Mouse (Mus musculus) small intestine, adult 2 months (tissue): ENCODE results near the gene Kcnk2. TPM values are rescaled to one million over a fixed set of nuclear protein-coding genes. Genes with fewer than 3 reads are reported as not detected.

Experiments used
- H3K27ac ChIP-seq: fragments of 200-500 bp; 2 replicates; pipeline ENCODE4 v1.5.1; 2012; ENCODE audit warnings: low read depth, low read length, control low read depth, inconsistent platforms; ENCODE audit not compliant: insufficient read depth
- H3K27me3 ChIP-seq: fragments of 200-500 bp; 2 replicates; pipeline ENCODE4 v1.6.1; 2012; ENCODE audit warnings: mild to moderate bottlenecking, moderate library complexity, low read length, inconsistent platforms; ENCODE audit not compliant: control insufficient read depth, insufficient read depth
- H3K36me3 ChIP-seq: fragments of 200-500 bp; 2 replicates; pipeline ENCODE4 v1.6.1; 2012; ENCODE audit warnings: mild to moderate bottlenecking, low read length, control low read depth, inconsistent platforms; ENCODE audit not compliant: control insufficient read depth, insufficient read depth
- H3K4me1 ChIP-seq: fragments of 200-500 bp; 2 replicates; pipeline ENCODE4 v1.6.1; 2012; ENCODE audit warnings: low read length, inconsistent platforms, mixed read lengths; ENCODE audit not compliant: control insufficient read depth, insufficient read depth, insufficient read length
- H3K4me3 ChIP-seq: fragments of 200-500 bp; 2 replicates; pipeline ENCODE4 v1.5.1; 2012; ENCODE audit warnings: low read depth, mild to moderate bottlenecking, control low read depth, inconsistent platforms, low read length, moderate library complexity
- CTCF ChIP-seq: fragments of 200-500 bp; IDR thresholded peaks from 2 replicates; pipeline ENCODE4 v1.5.1; 2012; ENCODE audit warnings: low read depth, mild to moderate bottlenecking, control low read depth, inconsistent platforms, low read length, moderate library complexity, mixed read lengths; ENCODE audit not compliant: insufficient replicate concordance, insufficient read length; ENCODE audit errors: extremely low read depth
- POLR2A ChIP-seq: fragments of 200-500 bp; IDR thresholded peaks from 2 replicates; pipeline ENCODE4 v1.6.1; 2012; ENCODE audit warnings: low read depth, mild to moderate bottlenecking, control low read depth, inconsistent platforms, low read length, moderate library complexity
- WGBS: fragments of 180-500 bp; shearing (Covaris S2); methylation state at CpG from one replicate; pipeline ENCODE4 v1.1.7; 2018; 5-methylcytosine and 5-hydroxymethylcytosine counted together
- polyA plus RNA-seq: library from polyadenylated mRNA; depleted of rRNA; stranded (reverse); fragments of >200 nt; gene quantifications from 2 replicates; pipeline ENCODE4 v1.2.3, GENCODE M21; 2012

Kcnk2 gene
- polyA plus RNA-seq, 1 experiment = 1.6 TPM

DNA sequence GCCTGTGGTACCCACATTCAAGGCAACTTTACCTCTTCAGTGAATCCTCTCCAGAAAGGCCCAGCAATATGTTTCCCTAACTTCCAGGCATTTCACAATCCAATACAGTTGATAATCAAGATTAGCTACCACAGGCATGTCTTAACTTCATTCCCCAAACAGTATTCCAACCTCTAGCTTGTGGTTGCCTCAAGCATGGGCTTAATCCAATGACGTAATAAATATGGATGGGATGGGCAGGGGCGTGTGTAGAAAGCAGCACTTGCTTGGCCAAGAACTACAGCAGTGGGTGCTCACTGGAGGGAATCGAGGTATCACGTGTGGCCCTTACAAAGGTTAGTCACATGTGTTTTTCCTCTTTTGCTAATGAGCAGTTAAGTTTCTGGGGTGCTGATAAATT lies 34.4 kb downstream of the Kcnk2 start:
- H3K27ac ChIP-seq = no peak overlapping the region
- no peaks in the 10 kb centered on the region for H3K27me3 ChIP-seq
- no peak for TF ChIP-seq POLR2A
- no peak for TF ChIP-seq CTCF
- no peaks in the 10 kb centered on the region for H3K36me3 ChIP-seq
- no peak overlapping the region for H3K4me3 ChIP-seq
- 75% methylated on average over 4 of the region's 4 CpGs for WGBS
- H3K4me1 ChIP-seq = no peaks in the 10 kb centered on the region

- Histone ChIP-seq H3K4me3 (no peak overlapping the region), H3K27me3 (no peaks in the 10 kb centered on the region), H3K36me3 (no peaks in the 10 kb centered on the region), H3K27ac (no peak overlapping the region), H3K4me1 (no peaks in the 10 kb centered on the region)
- TF ChIP-seq POLR2A (no peak), CTCF (no peak)
- 43% methylated on average over 5 of the region's 5 CpGs for WGBS
Observed at GRCm38 (mm10) chr1:189364188-189364587, 37.9 kb downstream of the Kcnk2 start.

GRCm38 (mm10) chr1:189362579-189362978 lies 39.5 kb downstream of the Kcnk2 start:
- no peaks in the 10 kb centered on the region for H3K4me1 ChIP-seq
- H3K27me3 ChIP-seq = no peaks in the 10 kb centered on the region
- H3K36me3 ChIP-seq = no peaks in the 10 kb centered on the region
- no peak overlapping the region for H3K27ac ChIP-seq
- 78% methylated on average over 6 of the region's 6 CpGs for WGBS
- no peak for TF ChIP-seq CTCF
- no peak overlapping the region for H3K4me3 ChIP-seq

DNA sequence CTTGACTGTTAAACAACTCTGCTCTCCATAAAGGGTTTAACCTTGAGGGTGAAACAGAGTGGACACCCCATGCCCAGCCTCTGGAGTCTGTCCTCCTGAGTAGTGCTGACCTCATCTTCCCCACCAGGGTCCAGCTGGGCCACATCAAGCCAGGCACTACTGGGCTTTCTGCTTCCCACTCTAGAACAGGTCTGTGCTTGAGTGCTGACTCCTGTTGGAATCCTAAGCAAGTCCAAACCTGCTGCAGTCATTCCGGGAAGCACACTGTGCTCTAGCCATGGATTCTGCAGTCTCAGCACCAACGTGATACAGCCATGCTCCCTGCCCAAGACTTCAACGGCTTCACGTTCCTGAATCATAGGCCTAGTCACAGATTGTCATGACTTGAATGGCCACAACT lies 42.4 kb downstream of the Kcnk2 start:
- H3K27ac ChIP-seq = no peak overlapping the region
- WGBS = 82% methylated on average over 4 of the region's 4 CpGs

GRCm38 (mm10) chr1:189353887-189354286 lies 48.2 kb downstream of the Kcnk2 start:
- Histone ChIP-seq H3K4me3 (no peak overlapping the region), H3K27me3 (no peaks in the 10 kb centered on the region), H3K36me3 (no peaks in the 10 kb centered on the region), H3K4me1 (no peaks in the 10 kb centered on the region), H3K27ac (no peak overlapping the region)
- 50% methylated on average over 1 of the region's 1 CpGs for WGBS
- TF ChIP-seq POLR2A = no peak
- no peak for TF ChIP-seq CTCF

More for the DNA sequence above, 42.4 kb downstream of the Kcnk2 start:
- Histone ChIP-seq H3K36me3 (no peaks in the 10 kb centered on the region), H3K4me3 (no peak overlapping the region), H3K4me1 (no peaks in the 10 kb centered on the region), H3K27me3 (no peaks in the 10 kb centered on the region)
- TF ChIP-seq POLR2A (no peak), CTCF (no peak)

DNA sequence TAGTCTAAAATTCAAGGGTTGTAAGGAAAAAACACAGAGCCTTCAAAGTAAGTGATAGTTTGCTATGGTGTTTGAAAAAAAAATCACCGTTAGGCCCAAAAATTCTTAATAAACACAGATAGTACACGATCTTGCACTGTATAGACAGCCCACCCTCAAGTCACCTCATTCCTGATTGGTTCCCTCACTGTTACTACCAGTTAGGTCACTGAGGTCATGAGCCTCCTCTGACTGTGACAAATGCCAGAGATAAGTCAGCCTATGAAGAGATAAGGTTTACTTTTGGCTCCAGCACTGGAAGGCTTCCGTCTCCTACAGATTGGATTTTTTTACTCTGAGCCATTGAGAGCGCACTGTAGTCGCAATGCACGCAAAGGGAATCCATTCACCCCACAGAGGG lies 50.3 kb downstream of the Kcnk2 start:
- no peak for TF ChIP-seq CTCF
- TF ChIP-seq POLR2A = no peak
- H3K4me1 ChIP-seq = no peaks in the 10 kb centered on the region
- WGBS = 77% methylated on average over 6 of the region's 6 CpGs
- H3K36me3 ChIP-seq = no peaks in the 10 kb centered on the region
- no peak overlapping the region for H3K4me3 ChIP-seq
- no peak overlapping the region for H3K27ac ChIP-seq
- no peaks in the 10 kb centered on the region for H3K27me3 ChIP-seq

DNA sequence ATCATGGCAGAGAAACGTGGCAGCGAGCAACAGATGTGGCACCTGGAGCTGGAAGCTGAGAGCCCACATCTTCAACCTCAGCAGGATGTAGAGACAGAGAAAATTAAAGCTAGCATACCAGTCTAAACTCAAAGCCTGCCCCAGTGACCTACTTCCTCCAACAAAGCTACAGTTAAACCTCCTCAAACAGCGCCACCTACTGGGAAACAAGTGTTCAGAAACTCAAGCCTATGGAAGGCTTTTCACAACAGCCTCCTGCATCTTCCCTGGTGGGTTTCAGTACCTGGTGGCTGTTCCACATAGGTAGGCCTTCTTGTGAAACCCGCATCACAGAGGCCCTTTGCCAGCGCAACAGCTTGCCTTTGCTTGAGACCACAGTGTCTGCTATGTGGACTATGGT lies 52.9 kb downstream of the Kcnk2 start:
- TF ChIP-seq CTCF (no peak), POLR2A (no peak)
- no peaks in the 10 kb centered on the region for H3K4me1 ChIP-seq
- no peaks in the 10 kb centered on the region for H3K27me3 ChIP-seq
- H3K27ac ChIP-seq = no peak overlapping the region
- H3K36me3 ChIP-seq = no peaks in the 10 kb centered on the region
- 82% methylated on average over 5 of the region's 5 CpGs for WGBS
- H3K4me3 ChIP-seq = no peak overlapping the region

DNA sequence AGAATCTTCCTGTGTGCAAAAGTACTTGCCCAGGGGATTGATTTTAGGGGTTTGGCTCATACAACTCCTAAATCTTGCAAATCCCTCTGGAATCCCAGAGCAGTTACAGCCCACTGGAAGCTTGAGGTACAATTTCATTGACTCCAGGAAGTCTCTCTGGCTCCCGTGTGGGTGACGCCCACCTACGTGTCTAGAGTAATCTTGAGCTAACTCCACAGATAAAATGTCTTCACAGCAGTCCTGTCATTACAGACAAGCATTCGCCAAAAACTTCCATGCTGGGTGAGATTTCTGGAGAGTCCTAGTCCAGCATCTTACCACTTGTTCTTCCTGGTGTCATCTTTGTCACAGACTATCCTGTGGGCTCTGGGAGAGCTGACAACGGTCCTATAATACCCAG lies 56.9 kb downstream of the Kcnk2 start:
- H3K4me3 ChIP-seq = no peak overlapping the region
- H3K36me3 ChIP-seq = no peaks in the 10 kb centered on the region
- H3K27me3 ChIP-seq = peaks cover 7% of the 10 kb centered on the region; the same call in 1 of the 2 replicates
- WGBS = 56% methylated on average over 5 of the region's 5 CpGs
- no peak for TF ChIP-seq POLR2A
- no peak for TF ChIP-seq CTCF
- no peak overlapping the region for H3K27ac ChIP-seq
- H3K4me1 ChIP-seq = no peaks in the 10 kb centered on the region; the same call in 1 of the 2 replicates
